Mouse (Mus musculus): Measurements from ENCODE around the gene Zfp710.

DNA sequence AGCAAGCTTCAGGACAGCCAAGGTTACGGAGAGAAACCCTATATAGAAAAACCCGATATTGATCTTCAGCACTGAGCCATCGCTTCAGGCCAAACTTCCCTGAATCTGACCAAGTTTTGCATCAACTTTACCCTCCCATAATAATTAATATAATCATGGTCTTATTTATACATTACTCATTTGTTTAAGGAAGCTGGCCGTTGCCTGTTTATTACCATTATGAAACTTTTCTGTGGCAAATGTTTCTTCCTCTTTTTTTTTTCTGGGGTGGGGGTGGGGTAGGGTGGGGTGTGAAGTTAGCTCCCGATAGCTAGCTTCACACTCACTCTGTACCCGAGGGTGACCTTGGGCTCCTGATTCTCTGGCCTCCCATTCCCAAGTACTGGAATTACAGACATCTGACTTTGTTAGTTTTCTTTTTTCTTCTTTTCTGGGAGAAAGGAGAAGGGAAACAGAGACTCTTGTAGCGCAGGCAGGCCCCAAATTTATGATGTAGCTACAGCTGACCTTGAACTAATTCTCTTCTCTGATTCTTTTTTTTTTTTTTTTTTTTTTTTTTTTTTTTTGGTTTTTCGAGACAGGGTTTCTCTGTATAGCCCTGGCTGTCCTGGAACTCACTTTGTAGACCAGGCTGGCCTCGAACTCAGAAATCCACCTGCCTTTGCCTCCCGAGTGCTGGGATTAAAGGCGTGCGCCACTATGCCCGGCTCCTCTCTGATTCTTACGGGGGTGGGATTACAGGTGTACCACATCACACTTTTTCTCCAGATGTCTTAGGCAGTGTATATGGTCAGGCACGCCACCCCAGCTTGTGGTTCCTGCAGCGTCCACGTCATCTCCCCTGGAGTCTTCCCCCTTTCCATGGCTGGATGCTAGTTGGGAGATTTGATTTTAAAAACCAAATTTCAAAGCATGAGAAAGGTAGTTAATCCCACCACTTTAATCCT, 5.8 kb upstream of the Zfp710 start:
- no peak for TF ChIP-seq POLR2A (IDR thresholded peaks at IDR 0.05; ENCODE audit: insufficient read length, low read depth)
- TF ChIP-seq MYOG (IDR thresholded peaks at IDR 0.05; ENCODE audit: control insufficient read depth in 1 of 3, insufficient read depth in 1 of 3, insufficient read length in 2 of 3, low read depth in 2 of 3), result no peak

All from myocyte (in vitro differentiated cells).